Mouse (Mus musculus) B cell, adult 67 days (primary cell): ENCODE data around the gene Slc45a2. TPM values are rescaled to one million over a fixed set of nuclear protein-coding genes. Genes with fewer than 3 reads are reported as not detected.

Experiments
- total RNA-seq, 2 experiments: library from RNA; stranded (reverse); gene quantifications; 4 replicates each; pipeline ENCODE4 v1.2.4; 2023

Gene Slc45a2
- total RNA-seq: not detected

GRCm38 (mm10) chr15:11000421-11000820 lies at the start of gene Slc45a2:
TSS of gene Slc45a2 (plus strand) at chr15:11000721.

GRCm38 (mm10) chr15:10951951-10952759 lies 48.4 kb upstream of the Slc45a2 start, which contains the start of gene C1qtnf3:
TSS of gene C1qtnf3 (plus strand) at chr15:10952332.

GRCm38 (mm10) chr15:10981377-10982063 lies 19.0 kb upstream of the Slc45a2 start, which contains the start of gene Amacr:
TSS of gene Amacr (plus strand) at chr15:10981756.

GRCm38 (mm10) chr15:11037711-11038110 lies 37.2 kb downstream of the Slc45a2 start, which contains the start of gene Rxfp3:
TSS of gene Rxfp3 (minus strand) at chr15:11037991.

GRCm38 (mm10) chr15:11064558-11065411 lies 64.3 kb downstream of the Slc45a2 start, which contains the start of gene Adamts12:
TSS of gene Adamts12 (plus strand) at chr15:11064790.

Other genes starting within 250 kb of the Slc45a2 start
- not detected for gene C1qtnf3, start 48.4 kb upstream of the Slc45a2 start, total RNA-seq
- 1 to 10 TPM; 5.9 to 8.9 TPM for gene Amacr, start 19.0 kb upstream of the Slc45a2 start, total RNA-seq
- gene Rxfp3, start 37.3 kb downstream of the Slc45a2 start, total RNA-seq: not detected
- not detected for gene Adamts12, start 64.1 kb downstream of the Slc45a2 start, total RNA-seq